Mouse (Mus musculus) lung, postnatal 36 days (tissue): ENCODE measurements around the gene Cfhr1.

Source experiments
- DNase-seq: peaks from one replicate; pipeline ENCODE4 v3.0.0; 2022; ENCODE audit warnings: mixed read lengths

Gene Cfhr1

DNA sequence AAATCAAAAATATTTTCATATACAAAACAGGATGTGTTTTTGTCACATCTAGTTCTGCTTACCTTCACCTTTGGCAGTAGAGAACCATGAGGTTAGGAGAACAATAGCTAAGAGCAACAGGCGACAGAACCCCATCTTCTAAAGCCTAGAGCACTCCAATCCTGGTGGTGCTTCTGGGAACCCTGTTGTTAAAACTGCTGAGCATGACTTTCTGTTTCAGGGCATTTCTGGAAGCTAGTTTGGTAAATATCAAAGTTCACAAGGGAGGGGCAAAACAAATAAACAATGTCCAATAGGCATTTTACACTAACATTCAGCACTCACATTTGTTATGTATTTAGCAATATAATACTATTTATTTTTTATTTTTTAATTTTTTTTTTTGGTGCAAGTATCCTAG, at the start of gene Cfhr1:
Gene Cfhr1, minus strand, starts transcription at position 249 of the 400 bp plus-strand sequence.
- no peak for DNase-seq

DNA sequence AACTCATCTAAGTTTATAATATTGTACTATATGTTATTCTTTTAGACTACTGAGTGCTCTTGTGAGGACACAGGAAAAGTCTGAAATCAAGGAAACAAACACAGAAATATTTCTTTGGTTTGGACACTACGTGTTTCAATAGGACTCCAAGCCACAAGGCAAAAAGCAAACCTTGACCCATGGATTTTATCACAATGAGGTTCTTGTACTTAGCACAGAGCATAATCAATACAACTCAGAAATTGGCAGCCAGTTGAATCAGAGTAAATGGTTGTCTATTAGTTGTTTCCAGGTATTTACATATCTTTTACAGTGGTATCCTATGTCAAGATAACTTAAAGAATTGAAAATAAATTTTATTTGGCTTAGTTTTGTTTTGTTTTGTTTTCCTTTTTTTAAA, 8.8 kb downstream of the Cfhr1 start:
- DNase-seq: no peak

- DNase-seq: no peak
Observed at GRCm38 (mm10) chr1:139548536-139548935, 11.5 kb downstream of the Cfhr1 start.

DNA sequence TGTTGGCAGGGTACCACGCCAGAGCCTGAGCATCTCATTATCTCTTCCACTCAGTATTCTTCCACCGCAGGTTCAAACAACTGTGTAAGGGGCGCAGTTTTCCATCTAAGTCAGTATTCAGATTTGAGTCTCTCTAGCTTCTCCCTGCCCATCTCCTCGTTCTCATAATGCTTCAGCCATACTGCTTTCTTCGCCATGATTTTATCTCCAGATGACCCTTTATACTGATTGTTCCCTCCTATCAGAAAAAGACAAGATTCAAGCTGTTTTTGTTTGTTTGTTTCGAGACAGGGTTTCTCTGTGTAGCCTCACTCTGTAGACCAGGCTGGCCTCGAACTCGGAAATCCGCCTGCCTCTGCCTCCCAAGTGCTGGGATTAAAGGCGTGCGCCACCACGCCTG, 45.5 kb downstream of the Cfhr1 start:
- DNase-seq: no peak

- no peak for DNase-seq
Observed at GRCm38 (mm10) chr1:139501258-139501752, 58.8 kb downstream of the Cfhr1 start, which contains the start of gene F13b. F13b (plus strand) TSS chr1:139501702.

- no peak for DNase-seq
Observed at GRCm38 (mm10) chr1:139499751-139500150, 60.3 kb downstream of the Cfhr1 start.
